Mouse (Mus musculus) lung, adult 2 months (tissue): ENCODE measurements around the gene Pik3ip1. TPM values are rescaled to one million over a fixed set of nuclear protein-coding genes. Genes with fewer than 3 reads are reported as not detected.

Experiments used
- DNase-seq: peaks from one replicate; pipeline ENCODE4 v3.0.0; 2022
- H3K4me1 ChIP-seq: fragments of 200-500 bp; 2 replicates; pipeline ENCODE4 v1.6.1; 2011; ENCODE audit warnings: low read length; ENCODE audit not compliant: control insufficient read depth, insufficient read depth
- H3K4me3 ChIP-seq: fragments of 200-500 bp; replicated peaks from 2 replicates; pipeline ENCODE3; 2011; ENCODE audit warnings: low read depth, mild to moderate bottlenecking, control low read depth, low read length; ENCODE audit errors: extremely low read depth
- CTCF ChIP-seq: fragments of 200-500 bp; IDR thresholded peaks from 2 replicates; pipeline ENCODE4 v1.5.1; 2011; ENCODE audit warnings: mild to moderate bottlenecking, low read length, control low read depth; ENCODE audit not compliant: insufficient read depth
- POLR2A ChIP-seq: fragments of 200-500 bp; IDR thresholded peaks from 2 replicates; pipeline ENCODE4 v1.6.1; 2011; ENCODE audit warnings: low read depth, mild to moderate bottlenecking, control low read depth, low read length, borderline replicate concordance; ENCODE audit errors: extremely low read depth
- WGBS: fragments of 180-500 bp; shearing (Covaris S2); methylation state at CpG from one replicate; pipeline ENCODE4 v1.1.7; 2018; 5-methylcytosine and 5-hydroxymethylcytosine counted together
- polyA plus RNA-seq: library from polyadenylated mRNA; depleted of rRNA; stranded (reverse); fragments of >200 nt; gene quantifications from 2 replicates; pipeline ENCODE4 v1.2.3, GENCODE M21; 2012; rRNA removed

The Pik3ip1 gene
- polyA plus RNA-seq = 23.2 and 38.3 TPM in 2 replicates

DNA sequence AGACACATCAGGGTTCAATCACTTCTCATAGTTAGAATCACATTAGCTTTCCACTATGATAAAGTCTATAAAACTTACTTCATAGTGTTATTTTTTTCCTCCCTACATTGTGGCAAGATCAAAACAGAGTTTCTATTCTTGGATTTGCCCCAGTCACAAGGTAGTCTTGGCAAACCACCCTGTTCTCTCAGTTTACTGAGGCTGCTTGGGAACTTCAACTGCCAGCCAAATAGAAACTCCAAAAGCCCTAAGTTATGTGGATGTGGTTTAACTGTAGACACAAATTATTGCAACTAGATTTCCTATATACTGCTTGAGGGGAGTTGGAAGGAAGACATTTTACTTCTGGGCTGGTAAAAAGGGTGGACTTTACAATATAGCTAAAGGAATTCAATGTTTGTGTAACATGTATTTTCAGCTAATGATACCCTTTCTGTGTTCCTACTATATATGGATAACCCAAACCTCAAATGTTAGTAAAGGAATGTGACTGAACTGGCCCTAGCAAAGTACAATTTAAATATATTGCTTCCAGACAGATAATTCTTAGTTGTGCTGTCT is at the start of gene Pik3ip1:
Pik3ip1 (plus strand) TSS at position 511 of the 561 bp plus-strand sequence.
- TF ChIP-seq POLR2A = no peak
- no peak for TF ChIP-seq CTCF
- peak within 1 kb of the TSS; percentile 73 for H3K4me3 ChIP-seq
- DNase-seq = no peak
- peaks cover 12% of the 10 kb centered on the region for H3K4me1 ChIP-seq

DNA sequence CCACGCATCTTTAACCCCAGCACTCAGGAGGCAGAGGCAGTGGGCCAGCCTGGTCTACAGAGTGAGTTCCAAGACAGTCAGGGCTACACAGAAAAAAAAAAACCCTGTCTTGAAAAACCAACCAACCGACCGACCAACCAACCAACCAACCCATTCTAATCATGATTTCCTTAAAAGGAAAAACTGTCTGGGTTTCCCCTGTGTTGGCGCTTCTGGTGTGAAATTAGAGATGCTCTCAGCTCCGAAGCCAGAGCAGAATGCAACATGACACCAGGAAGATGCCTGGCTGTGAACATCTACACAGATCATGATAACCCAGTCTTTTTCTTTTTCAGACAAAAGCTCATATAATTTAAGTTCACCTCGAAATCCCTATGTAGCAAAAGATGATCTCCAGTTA is 47.3 kb upstream of the Pik3ip1 start:
- TF ChIP-seq CTCF = no peak
- no peak for TF ChIP-seq POLR2A
- H3K4me3 ChIP-seq = no peak overlapping the region
- peaks cover 7% of the 10 kb centered on the region for H3K4me1 ChIP-seq
- DNase-seq = no peak
- WGBS = 84% methylated on average over 6 of the region's 6 CpGs

DNA sequence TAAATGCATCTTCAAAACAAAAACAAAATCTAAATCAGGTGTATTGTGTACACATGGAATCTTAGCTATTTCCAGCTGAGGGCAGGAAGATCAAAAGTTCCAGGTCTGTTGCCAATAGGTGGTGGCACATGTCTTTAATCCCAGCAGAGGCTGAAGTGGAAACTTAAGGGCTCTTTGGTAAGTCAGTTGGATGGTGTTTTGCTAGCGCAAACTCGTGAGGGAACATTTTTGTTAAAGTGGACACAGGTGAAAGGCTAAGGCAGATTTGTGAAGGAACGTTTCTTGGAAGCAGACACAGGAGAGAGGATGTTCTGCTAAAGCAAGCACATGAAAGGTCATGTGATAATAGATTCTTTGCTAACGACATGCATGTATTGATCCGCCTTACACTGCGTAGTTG is 46.6 kb upstream of the Pik3ip1 start:
- Histone ChIP-seq H3K4me1 (peaks cover 7% of the 10 kb centered on the region), H3K4me3 (no peak overlapping the region)
- TF ChIP-seq POLR2A (no peak), CTCF (no peak)
- no peak for DNase-seq
- 81% methylated on average over 6 of the region's 6 CpGs for WGBS

DNA sequence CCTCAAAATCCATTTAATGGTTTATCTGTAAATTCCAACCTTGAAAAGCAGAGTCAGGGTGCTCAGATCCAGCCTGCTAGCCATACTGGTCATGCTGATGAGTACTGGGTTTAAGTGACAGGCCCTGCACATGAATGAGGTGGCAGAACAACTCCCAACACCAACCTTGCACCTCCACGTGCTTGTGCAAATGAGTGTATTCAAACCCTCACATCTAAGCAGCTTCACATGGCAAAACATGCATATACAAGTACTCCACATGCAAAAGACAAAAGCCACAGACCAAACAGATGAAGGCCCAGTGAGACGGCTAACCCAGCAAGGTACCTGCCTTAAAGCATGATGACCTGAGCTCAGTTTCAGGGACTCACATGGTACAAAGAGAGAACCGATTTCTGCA is 44.3 kb upstream of the Pik3ip1 start:
- no peak overlapping the region for H3K4me3 ChIP-seq
- TF ChIP-seq CTCF (no peak), POLR2A (no peak)
- peaks cover 7% of the 10 kb centered on the region for H3K4me1 ChIP-seq
- 80% methylated on average over 3 of the region's 3 CpGs for WGBS
- no peak for DNase-seq

DNA sequence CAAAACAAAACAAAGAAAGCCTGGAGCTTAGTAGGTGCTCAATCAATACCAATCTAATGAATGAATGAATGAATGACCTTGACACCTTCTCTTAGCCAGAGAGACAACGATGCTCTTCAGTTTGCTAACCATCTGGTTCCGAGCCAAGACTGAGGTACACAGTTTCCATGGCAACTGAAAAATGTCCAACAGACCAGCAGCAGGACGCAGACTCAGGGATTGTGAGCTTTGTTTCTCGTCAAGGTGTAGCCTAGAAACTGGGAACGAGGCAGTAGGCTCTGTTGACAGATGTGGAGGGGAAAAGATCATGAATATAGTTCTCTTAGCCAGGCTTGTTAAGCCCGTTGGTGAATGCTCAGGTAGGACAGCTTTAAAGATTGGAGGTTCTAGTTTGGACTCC is 43.1 kb upstream of the Pik3ip1 start:
- no peak for DNase-seq
- peaks cover 18% of the 10 kb centered on the region for H3K4me1 ChIP-seq
- no peak overlapping the region for H3K4me3 ChIP-seq
- WGBS = 52% methylated on average over 6 of the region's 6 CpGs
- TF ChIP-seq CTCF = no peak
- TF ChIP-seq POLR2A = no peak

DNA sequence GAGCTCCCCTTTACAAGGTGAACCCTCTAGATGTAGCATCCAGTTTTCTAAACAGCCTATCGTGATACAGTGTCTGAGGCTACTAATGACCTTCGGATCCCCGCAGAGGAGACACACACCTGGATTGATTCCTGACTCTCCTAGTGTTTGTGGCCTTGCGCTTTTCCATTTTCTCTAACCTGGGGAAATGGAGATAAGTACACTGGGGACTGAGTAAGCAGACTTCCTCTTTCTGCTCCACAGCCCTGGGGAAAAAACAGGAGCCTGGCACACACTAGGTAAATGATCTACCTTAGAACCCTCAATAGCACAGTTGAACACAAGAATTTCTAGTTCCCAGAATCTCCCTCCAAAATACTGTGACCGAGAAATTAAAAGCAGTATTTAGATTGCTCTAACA is 42.3 kb upstream of the Pik3ip1 start:
- no peak for DNase-seq
- TF ChIP-seq CTCF (no peak), POLR2A (no peak)
- 78% methylated on average over 5 of the region's 5 CpGs for WGBS
- H3K4me3 ChIP-seq = no peak overlapping the region
- H3K4me1 ChIP-seq = peaks cover 19% of the 10 kb centered on the region

DNA sequence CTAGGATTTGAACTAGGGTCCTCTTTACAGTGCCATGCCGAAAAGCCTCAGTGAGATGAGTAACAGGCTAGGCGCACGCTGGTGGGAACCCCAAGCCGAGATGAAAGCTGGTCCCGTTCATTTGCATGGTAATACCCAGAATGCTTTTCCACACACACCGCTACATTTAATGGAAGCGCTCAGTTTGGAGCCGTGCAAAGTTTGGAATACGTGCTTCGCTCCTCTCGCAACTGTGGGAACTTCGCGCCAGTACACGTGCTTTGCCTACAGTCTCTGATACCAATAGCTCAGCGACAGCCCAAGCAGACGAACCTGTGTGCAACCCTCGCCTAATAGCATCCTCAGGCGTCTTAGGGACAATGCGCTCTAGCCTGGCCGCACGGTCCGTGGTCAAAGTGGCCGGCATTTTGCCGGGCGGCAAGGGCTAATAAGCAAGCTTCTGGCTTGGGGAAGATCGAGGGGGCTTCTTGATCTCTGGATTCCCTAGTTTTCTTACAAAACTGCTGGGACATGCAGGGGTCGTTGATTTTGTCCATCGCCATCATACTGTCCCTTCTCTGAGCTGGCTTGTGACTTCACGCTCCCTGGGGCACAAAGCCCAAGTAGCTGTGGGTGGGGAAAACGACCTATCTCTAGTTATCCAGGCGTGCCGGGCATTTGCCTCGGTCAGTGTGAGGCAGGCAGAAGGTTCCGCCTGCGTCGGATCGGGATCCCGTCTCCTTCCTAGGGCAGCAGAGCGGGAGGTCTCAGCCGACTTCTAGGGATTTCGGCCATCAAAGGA is 41.5 kb upstream of the Pik3ip1 start, which contains the start of gene Patz1:
Patz1 (plus strand) TSS at position 354 of the 781 bp plus-strand sequence.
- peak; percentile 67 for DNase-seq
- Histone ChIP-seq H3K4me3 (peak within 1 kb of the TSS; percentile 83), H3K4me1 (peaks cover 24% of the 10 kb centered on the region)
- WGBS = under 1% methylated on average over 41 of the region's 41 CpGs
- TF ChIP-seq POLR2A (peak; percentile 77; the same call in 1 of the 2 replicates), CTCF (no peak)

DNA sequence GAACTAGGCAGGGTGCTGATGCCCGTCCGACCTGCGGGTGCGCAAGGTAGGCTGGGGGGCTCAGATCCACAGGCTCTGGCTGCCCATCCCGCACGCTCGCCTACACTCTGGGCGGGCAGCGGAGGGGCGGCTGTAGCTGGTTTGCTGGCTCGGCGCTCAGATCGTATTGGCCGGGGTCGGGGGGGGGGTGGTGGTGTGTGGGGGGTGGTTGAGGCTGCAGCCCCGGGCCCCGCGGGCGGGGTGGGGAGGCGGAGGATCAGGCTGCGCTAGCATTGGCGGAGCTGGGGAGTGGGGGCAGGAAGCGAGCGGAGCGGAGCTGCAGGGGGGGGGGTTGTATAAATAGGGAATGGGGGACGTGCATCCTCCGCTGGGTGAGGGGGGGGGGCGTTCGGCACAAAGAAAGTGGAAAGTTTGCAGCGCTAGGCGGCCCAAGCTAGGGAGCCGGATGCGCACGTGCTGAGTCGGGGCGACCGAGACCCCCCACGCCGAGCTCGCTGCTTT is 40.8 kb upstream of the Pik3ip1 start:
- Histone ChIP-seq H3K4me3 (peak overlapping the region; percentile 83), H3K4me1 (peaks cover 23% of the 10 kb centered on the region)
- DNase-seq = no peak
- TF ChIP-seq POLR2A = no peak
- TF ChIP-seq CTCF = no peak
- under 1% methylated on average over 35 of the region's 40 CpGs for WGBS

DNA sequence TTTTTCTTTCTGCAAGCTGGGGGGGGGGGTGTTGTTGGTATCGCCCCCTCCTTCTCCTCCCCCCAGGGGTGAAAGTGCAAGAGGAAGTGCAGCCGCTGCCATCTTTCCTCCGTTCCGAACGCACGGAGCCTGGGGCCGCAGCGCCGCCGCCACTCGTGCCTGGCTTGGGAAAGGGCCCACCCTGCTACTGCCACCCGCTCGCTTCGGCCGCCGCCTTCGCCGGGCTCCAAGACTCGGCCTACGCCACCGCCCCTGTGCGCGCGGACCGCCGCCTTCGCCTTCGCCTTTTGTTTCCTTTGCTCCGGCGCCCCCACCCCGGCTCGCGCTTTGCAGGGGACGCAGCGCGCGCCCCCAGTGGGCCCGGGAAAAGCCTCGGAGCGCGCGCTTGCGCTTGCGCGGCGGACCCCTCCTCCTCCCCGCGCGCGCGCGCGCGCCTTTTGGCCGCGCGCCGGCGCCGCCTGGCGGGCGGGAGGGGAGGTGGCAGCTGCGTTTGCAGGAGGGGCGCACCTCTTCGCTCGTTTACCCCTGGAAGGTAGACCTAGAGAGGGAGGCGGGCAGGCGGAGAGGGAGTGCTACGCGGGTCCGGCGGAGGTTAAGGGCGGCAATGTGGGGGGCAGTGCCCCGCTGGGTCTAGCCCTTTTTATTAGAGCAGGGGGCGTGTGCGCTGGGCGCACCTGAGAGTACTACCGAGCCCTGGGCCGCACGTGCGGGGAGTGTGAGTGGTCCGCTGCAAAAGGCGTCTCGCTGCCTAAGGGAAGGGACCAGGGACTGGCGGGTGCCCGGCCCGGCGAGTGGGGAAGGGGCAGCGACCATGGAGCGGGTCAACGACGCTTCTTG is 40.2 kb upstream of the Pik3ip1 start:
- DNase-seq = peak; percentile 83
- under 1% methylated on average over 87 of the region's 92 CpGs for WGBS
- TF ChIP-seq CTCF (peak; percentile 46; the same call in 1 of the 2 replicates), POLR2A (peak; percentile 63; the same call in 1 of the 2 replicates)
- Histone ChIP-seq H3K4me1 (peaks cover 19% of the 10 kb centered on the region), H3K4me3 (peak overlapping the region; percentile 83)
